Mouse (Mus musculus) forebrain, embryonic 10.5 days (tissue): ENCODE data around the gene Ifitm10. TPM values are rescaled to one million over a fixed set of nuclear protein-coding genes. Genes with fewer than 3 reads are reported as not detected.

Experiments used
- DNase-seq: peaks from one replicate; pipeline ENCODE4 v3.0.0-alpha.2; 2017; ENCODE audit warnings: low spot score; ENCODE audit errors: extremely low spot score
- H3K27ac ChIP-seq: fragments of 300-500 bp; sonication (generic); 2 replicates; pipeline ENCODE4 v1.5.1; 2016; ENCODE audit warnings: mild to moderate bottlenecking
- H3K27me3 ChIP-seq: fragments of 300-500 bp; sonication (generic); 2 replicates; pipeline ENCODE4 v1.6.1; 2016; ENCODE audit warnings: mild to moderate bottlenecking; ENCODE audit not compliant: poor library complexity, severe bottlenecking
- H3K36me3 ChIP-seq: fragments of 300-500 bp; sonication (generic); replicated peaks from 2 replicates; pipeline ENCODE4 v1.6.1; 2016; ENCODE audit warnings: mild to moderate bottlenecking, moderate library complexity
- H3K4me1 ChIP-seq: fragments of 300-500 bp; sonication (generic); 2 replicates; pipeline ENCODE4 v1.6.1; 2016
- H3K4me3 ChIP-seq: fragments of 300-500 bp; sonication (generic); 2 replicates; pipeline ENCODE4 v1.5.1; 2016; ENCODE audit warnings: mild to moderate bottlenecking, moderate library complexity
- H3K9me3 ChIP-seq: fragments of 300-500 bp; sonication (generic); 2 replicates; pipeline ENCODE4 v1.6.1; 2016; ENCODE audit warnings: mild to moderate bottlenecking, moderate library complexity
- WGBS: fragments of 180-500 bp; shearing (Covaris S2); methylation state at CpG from one replicate; pipeline ENCODE4 v1.1.7; 2016; 5-methylcytosine and 5-hydroxymethylcytosine counted together
- polyA plus RNA-seq: library from polyadenylated mRNA; unstranded; fragments of >200 nt; fragmentation: Nextera tagmentation; extraction: Ambion mirVana; gene quantifications from 2 replicates; pipeline ENCODE4 v1.2.1, GENCODE M21; 2016

The Ifitm10 gene
- polyA plus RNA-seq, 1 experiment from 2014 or later, result 0.51 TPM

- Histone ChIP-seq H3K27me3 (peaks cover 55% of the 10 kb centered on the region), H3K36me3 (peaks cover 29% of the 10 kb centered on the region)
- WGBS, result 69% methylated on average over 5 of the region's 5 CpGs
These were observed 514 bp downstream of the Ifitm10 start for GRCm38 (mm10) chr7:142373039-142373438.

GRCm38 (mm10) chr7:142371768-142372661, 1.5 kb downstream of the Ifitm10 start:
- 1% methylated on average over 64 of the region's 64 CpGs for WGBS
- Histone ChIP-seq H3K4me3 (peak overlapping the region; percentile 51), H3K36me3 (peaks cover 19% of the 10 kb centered on the region), H3K9me3 (no peaks in the 10 kb centered on the region), H3K27ac (0 out of 2 replicates have a peak overlapping the region, but pooled peaks have one; percentile 41), H3K4me1 (peaks cover 23% of the 10 kb centered on the region), H3K27me3 (peaks cover 55% of the 10 kb centered on the region)
- DNase-seq, result no peak

More at GRCm38 (mm10) chr7:142373039-142373438, 514 bp downstream of the Ifitm10 start:
- no peak overlapping the region for H3K27ac ChIP-seq
- DNase-seq, result no peak
- H3K4me1 ChIP-seq, result peaks cover 23% of the 10 kb centered on the region
- H3K9me3 ChIP-seq, result no peaks in the 10 kb centered on the region
- H3K4me3 ChIP-seq, result no peak overlapping the region

DNA sequence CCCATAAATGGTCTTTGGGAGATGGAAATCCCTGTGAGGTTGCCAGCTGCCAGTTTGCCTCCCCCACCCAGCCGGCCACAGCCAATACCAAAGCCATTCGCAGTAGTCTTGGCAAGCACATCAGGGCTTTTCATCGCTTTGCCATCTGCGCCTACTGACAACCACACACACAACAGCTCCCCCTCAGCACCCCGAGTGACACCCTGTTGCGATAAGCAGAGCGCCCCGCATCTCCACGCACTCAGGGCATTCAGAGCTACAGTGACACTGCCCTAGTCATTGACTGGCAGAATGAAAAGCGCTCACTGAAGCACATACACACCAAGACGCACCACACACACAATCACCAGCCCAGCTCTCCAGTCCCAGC, 2.2 kb downstream of the Ifitm10 start:
- WGBS, result 27% methylated on average over 11 of the region's 11 CpGs
- Histone ChIP-seq H3K36me3 (peaks cover 13% of the 10 kb centered on the region), H3K9me3 (no peaks in the 10 kb centered on the region), H3K4me3 (peak overlapping the region; percentile 51), H3K27me3 (peaks cover 55% of the 10 kb centered on the region), H3K27ac (no peak overlapping the region), H3K4me1 (peaks cover 23% of the 10 kb centered on the region)
- DNase-seq, result no peak

GRCm38 (mm10) chr7:142370937-142371336, 2.6 kb downstream of the Ifitm10 start:
- Histone ChIP-seq H3K9me3 (no peaks in the 10 kb centered on the region), H3K27me3 (peaks cover 55% of the 10 kb centered on the region), H3K4me3 (no peak overlapping the region), H3K4me1 (peaks cover 23% of the 10 kb centered on the region), H3K27ac (no peak overlapping the region), H3K36me3 (peaks cover 8% of the 10 kb centered on the region)
- no peak for DNase-seq
- WGBS, result 83% methylated on average over 18 of the region's 18 CpGs

DNA sequence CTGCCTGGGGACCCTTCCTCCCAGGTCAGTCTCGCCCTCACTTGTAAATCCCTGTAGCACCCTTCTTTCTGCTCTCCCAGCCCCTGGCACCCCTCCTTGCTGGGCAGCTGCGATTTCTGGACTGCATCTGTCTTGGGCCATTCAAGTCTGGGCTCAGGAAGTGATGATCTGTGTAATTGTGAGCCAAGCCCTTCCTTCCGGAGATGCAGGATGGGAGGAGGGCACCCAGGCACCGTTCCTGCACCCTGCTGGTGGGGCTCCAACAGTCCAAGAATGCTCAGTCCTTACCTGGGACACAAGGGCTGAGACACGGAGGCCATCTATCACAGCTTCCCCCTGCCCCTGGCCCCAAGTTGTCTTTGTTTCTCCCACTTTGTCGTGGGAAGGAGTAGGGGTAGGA, 3.7 kb downstream of the Ifitm10 start:
- no peak for DNase-seq
- no peak overlapping the region for H3K27ac ChIP-seq
- H3K9me3 ChIP-seq, result no peaks in the 10 kb centered on the region
- peaks cover 23% of the 10 kb centered on the region for H3K4me1 ChIP-seq
- H3K36me3 ChIP-seq, result no peaks in the 10 kb centered on the region
- H3K4me3 ChIP-seq, result no peak overlapping the region
- H3K27me3 ChIP-seq, result peaks cover 55% of the 10 kb centered on the region
- 78% methylated on average over 6 of the region's 6 CpGs for WGBS

GRCm38 (mm10) chr7:142368856-142369255, 4.7 kb downstream of the Ifitm10 start:
- DNase-seq, result no peak
- Histone ChIP-seq H3K9me3 (no peaks in the 10 kb centered on the region), H3K27ac (no peak overlapping the region), H3K36me3 (no peaks in the 10 kb centered on the region), H3K4me3 (no peak overlapping the region), H3K4me1 (peaks cover 17% of the 10 kb centered on the region), H3K27me3 (peaks cover 46% of the 10 kb centered on the region)
- 79% methylated on average over 2 of the region's 2 CpGs for WGBS

GRCm38 (mm10) chr7:142363107-142363506, 10.4 kb downstream of the Ifitm10 start:
- Histone ChIP-seq H3K4me1 (peaks cover 5% of the 10 kb centered on the region; the same call in 1 of the 2 replicates), H3K9me3 (no peaks in the 10 kb centered on the region), H3K27me3 (no peaks in the 10 kb centered on the region), H3K27ac (no peak overlapping the region), H3K4me3 (no peak overlapping the region), H3K36me3 (no peaks in the 10 kb centered on the region)
- 81% methylated on average over 4 of the region's 4 CpGs for WGBS
- DNase-seq, result no peak

DNA sequence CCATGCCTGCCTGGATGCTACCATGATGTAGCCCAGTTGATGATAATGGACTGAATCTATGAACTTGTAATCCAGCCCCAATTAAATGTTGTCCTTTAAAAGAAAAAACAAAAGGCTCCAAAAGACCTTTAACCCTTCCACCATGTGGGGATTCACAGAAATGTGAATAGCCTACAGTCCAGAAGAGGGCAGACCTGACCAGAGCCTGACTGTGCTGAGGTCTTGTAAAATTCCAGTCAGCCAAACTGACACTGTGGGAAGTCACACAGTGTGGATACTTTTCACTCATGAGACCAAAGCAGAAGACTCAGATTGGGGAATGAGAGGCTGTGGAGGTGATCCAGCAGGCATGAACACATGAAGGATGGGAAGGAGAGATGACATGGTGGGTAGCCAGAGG, 12.8 kb downstream of the Ifitm10 start:
- peaks cover 5% of the 10 kb centered on the region; the same call in 1 of the 2 replicates for H3K4me1 ChIP-seq
- no peaks in the 10 kb centered on the region for H3K36me3 ChIP-seq
- no peak overlapping the region for H3K27ac ChIP-seq
- H3K9me3 ChIP-seq, result no peaks in the 10 kb centered on the region
- no peak for DNase-seq
- 0 out of 2 replicates have a peak, but pooled peaks cover under 1% of the 10 kb centered on the region for H3K27me3 ChIP-seq
- no peak overlapping the region for H3K4me3 ChIP-seq

DNA sequence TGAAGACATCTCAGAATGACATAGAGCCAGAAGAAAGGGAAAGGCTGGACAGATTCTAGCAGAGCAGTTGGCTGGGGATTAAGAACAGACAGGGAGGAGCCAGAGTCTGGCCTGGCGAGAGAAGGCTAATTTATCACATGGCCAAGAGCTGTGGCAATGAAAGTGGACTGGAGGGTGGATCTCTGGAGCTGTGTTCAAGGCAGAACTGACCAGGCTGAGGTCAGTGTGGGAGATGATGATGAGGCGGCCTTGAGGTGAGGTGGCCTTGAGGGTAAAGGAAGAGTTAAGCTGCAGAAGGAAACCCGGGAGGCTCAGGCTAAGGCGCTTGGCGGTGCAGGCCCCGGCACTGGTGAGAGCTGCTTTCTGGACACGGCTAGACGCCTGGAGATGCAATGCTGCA, 14.4 kb downstream of the Ifitm10 start:
- no peaks in the 10 kb centered on the region for H3K9me3 ChIP-seq
- H3K4me3 ChIP-seq, result no peak overlapping the region
- 81% methylated on average over 8 of the region's 8 CpGs for WGBS
- H3K36me3 ChIP-seq, result no peaks in the 10 kb centered on the region
- DNase-seq, result no peak
- H3K27me3 ChIP-seq, result 0 out of 2 replicates have a peak, but pooled peaks cover 2% of the 10 kb centered on the region
- 0 out of 2 replicates have a peak overlapping the region, but pooled peaks have one; percentile 2 for H3K27ac ChIP-seq
- peaks cover 15% of the 10 kb centered on the region; the same call in 1 of the 2 replicates for H3K4me1 ChIP-seq

GRCm38 (mm10) chr7:142357566-142357965, 16.0 kb downstream of the Ifitm10 start:
- Histone ChIP-seq H3K9me3 (no peaks in the 10 kb centered on the region), H3K4me1 (peaks cover 15% of the 10 kb centered on the region; the same call in 1 of the 2 replicates), H3K36me3 (no peaks in the 10 kb centered on the region), H3K27me3 (0 out of 2 replicates have a peak, but pooled peaks cover 2% of the 10 kb centered on the region), H3K27ac (no peak overlapping the region), H3K4me3 (no peak overlapping the region)
- 91% methylated on average over 3 of the region's 3 CpGs for WGBS
- no peak for DNase-seq

GRCm38 (mm10) chr7:142354661-142355233, 18.8 kb downstream of the Ifitm10 start:
- no peaks in the 10 kb centered on the region for H3K36me3 ChIP-seq
- H3K4me3 ChIP-seq, result no peak overlapping the region
- peaks cover 15% of the 10 kb centered on the region; the same call in 1 of the 2 replicates for H3K4me1 ChIP-seq
- DNase-seq, result no peak
- peak overlapping the region; percentile 8; the same call in 1 of the 2 replicates for H3K27ac ChIP-seq
- H3K27me3 ChIP-seq, result 0 out of 2 replicates have a peak, but pooled peaks cover 2% of the 10 kb centered on the region
- WGBS, result 84% methylated on average over 8 of the region's 8 CpGs
- no peaks in the 10 kb centered on the region for H3K9me3 ChIP-seq

DNA sequence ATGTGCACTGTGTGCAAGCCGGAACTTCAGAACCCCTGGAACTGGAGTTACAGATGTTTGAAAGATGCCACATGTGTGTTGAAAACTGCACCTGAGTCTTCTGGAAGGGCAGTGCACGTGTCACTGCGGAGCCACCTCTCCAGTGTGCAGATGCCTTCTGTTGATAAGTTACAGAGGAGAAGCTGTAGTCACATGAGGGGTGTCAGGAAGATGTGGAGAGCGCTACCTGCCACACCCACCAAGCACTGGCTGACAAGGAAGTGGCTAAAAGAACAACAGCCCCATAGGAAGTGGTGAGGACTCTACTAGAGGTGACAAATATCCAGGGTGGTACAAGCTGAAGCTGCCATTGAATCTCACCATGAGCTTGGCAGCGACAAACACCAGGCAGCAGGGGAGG, 19.7 kb downstream of the Ifitm10 start:
- Histone ChIP-seq H3K4me3 (no peak overlapping the region), H3K27ac (no peak overlapping the region), H3K9me3 (no peaks in the 10 kb centered on the region), H3K36me3 (no peaks in the 10 kb centered on the region), H3K4me1 (peaks cover 15% of the 10 kb centered on the region), H3K27me3 (0 out of 2 replicates have a peak, but pooled peaks cover 2% of the 10 kb centered on the region)
- no peak for DNase-seq
- 81% methylated on average over 5 of the region's 5 CpGs for WGBS

DNA sequence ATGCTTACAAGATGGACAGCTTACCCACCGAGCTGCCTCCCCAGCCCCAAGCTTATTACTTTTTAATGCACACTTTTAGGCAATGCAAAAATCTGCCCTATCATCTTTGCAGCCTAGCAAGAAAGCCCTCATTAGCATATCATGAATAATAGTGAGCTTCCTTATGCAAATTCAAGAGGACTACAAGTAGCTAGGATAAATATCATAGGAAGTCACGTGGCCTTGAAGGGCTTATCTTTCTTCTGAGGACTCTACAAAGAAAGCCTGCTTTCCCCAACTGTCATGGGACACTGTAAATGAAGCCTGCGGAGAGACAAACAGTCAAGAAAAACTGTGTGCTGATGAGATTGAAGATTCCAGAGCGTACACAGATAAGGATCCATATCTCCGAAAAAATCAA, 22.0 kb downstream of the Ifitm10 start:
- H3K27ac ChIP-seq, result no peak overlapping the region
- no peaks in the 10 kb centered on the region for H3K36me3 ChIP-seq

More for the DNA sequence above, 22.0 kb downstream of the Ifitm10 start:
- peaks cover 14% of the 10 kb centered on the region for H3K4me1 ChIP-seq
- 85% methylated on average over 5 of the region's 5 CpGs for WGBS
- no peak for DNase-seq
- H3K4me3 ChIP-seq, result no peak overlapping the region
- H3K27me3 ChIP-seq, result 0 out of 2 replicates have a peak, but pooled peaks cover 2% of the 10 kb centered on the region
- H3K9me3 ChIP-seq, result no peaks in the 10 kb centered on the region
